Comparison of ENCODE assay signal across 8 mouse cellular contexts in genomic region chr19:36554785-36555595, GRCm38 (mm10). TPM values are rescaled to one million over a fixed set of nuclear protein-coding genes. Genes with fewer than 3 reads are reported as not detected.
DNase-seq lines count a peak whose midpoint lies in the region; ATAC-seq and TF ChIP-seq lines count a peak whose summit lies in the region.

No protein-coding gene starts in this region.

- H3K4me1 ChIP-seq in bone marrow macrophage, adult 2 months (ENCODE audit: control insufficient read depth, insufficient read depth, low read length): peaks cover 7% of the 10 kb centered on the region
- peaks cover 3% of the 10 kb centered on the region; the same call in 1 of the 2 replicates for H3K4me1 ChIP-seq in forebrain, embryonic 12.5 days
- H3K4me1 ChIP-seq in hindbrain, embryonic 11.5 days (replicated peaks; ENCODE audit: control insufficient read depth, insufficient read depth, low read length): no peaks in the 10 kb centered on the region; the same call in 1 of the 2 replicates
- peaks cover 15% of the 10 kb centered on the region for H3K4me1 ChIP-seq in neural tube, embryonic 13.5 days (replicated peaks)

- peaks cover 11% of the 10 kb centered on the region for H3K27me3 ChIP-seq in forebrain, embryonic 12.5 days
- H3K27me3 ChIP-seq in hindbrain, embryonic 11.5 days (ENCODE audit: control insufficient read depth, insufficient read depth, low read length): peaks cover 3% of the 10 kb centered on the region; the same call in 1 of the 2 replicates
- H3K27me3 ChIP-seq in neural tube, embryonic 13.5 days: peaks cover 10% of the 10 kb centered on the region

- peak; percentile 59 to 60 for DNase-seq in right cerebral cortex, postnatal 10 days (ENCODE audit: low spot score in 2 of 2)
- DNase-seq in right cerebral cortex, adult 18-20 months: no peak
- DNase-seq in hindbrain, embryonic 11.5 days (ENCODE audit: low spot score): no peak
- DNase-seq in liver: peak; percentile 7

- whole genome bisulfite sequencing in forebrain, embryonic 12.5 days: under 1% methylated on average over 52 of the region's 53 CpGs
- 0% methylated on average over 25 of the region's 53 CpGs for WGBS in hindbrain, embryonic 11.5 days
- under 1% methylated on average over 40 of the region's 53 CpGs for WGBS in neural tube, embryonic 13.5 days

- peak; percentile 76 for ATAC-seq in forebrain, embryonic 12.5 days (ENCODE audit: low FRiP score)
- peak; percentile 84 for ATAC-seq in hindbrain, embryonic 11.5 days (ENCODE audit: low FRiP score)
- peak; percentile 68 for ATAC-seq in neural tube, embryonic 13.5 days (ENCODE audit: low read depth)
- ATAC-seq in megakaryocyte progenitor cell, adult 5-6 weeks (replicated peaks; ENCODE audit: poor library complexity): no peak; the same call in 1 of the 2 replicates

- peak overlapping the region; percentile 75 for H3K4me2 ChIP-seq in forebrain, embryonic 12.5 days
- H3K4me2 ChIP-seq in hindbrain, embryonic 11.5 days (replicated peaks; ENCODE audit: low read depth, low read length): peak overlapping the region; percentile 78
- peak overlapping the region; percentile 74 for H3K4me2 ChIP-seq in neural tube, embryonic 13.5 days

- TF ChIP-seq POLR2A in bone marrow macrophage, adult 2 months (IDR thresholded peaks at IDR 0.05; ENCODE audit: borderline replicate concordance, low read depth, low read length): no peak

- H3K36me3 ChIP-seq in forebrain, embryonic 12.5 days (replicated peaks): no peaks in the 10 kb centered on the region
- H3K36me3 ChIP-seq in hindbrain, embryonic 11.5 days (ENCODE audit: control insufficient read depth, insufficient read depth, low read length): no peaks in the 10 kb centered on the region
- H3K36me3 ChIP-seq in neural tube, embryonic 13.5 days: no peaks in the 10 kb centered on the region

- no peak for TF ChIP-seq CTCF in bone marrow macrophage, adult 2 months (IDR thresholded peaks at IDR 0.05; ENCODE audit: low read depth, low read length)

- H3K9me3 ChIP-seq in forebrain, embryonic 12.5 days: no peaks in the 10 kb centered on the region
- no peaks in the 10 kb centered on the region for H3K9me3 ChIP-seq in hindbrain, embryonic 11.5 days (ENCODE audit: control insufficient read depth, low read length)
- no peaks in the 10 kb centered on the region for H3K9me3 ChIP-seq in neural tube, embryonic 13.5 days

- no peak overlapping the region for H3K27ac ChIP-seq in bone marrow macrophage, adult 2 months (ENCODE audit: insufficient read depth, low read depth, low read length)
- H3K27ac ChIP-seq in forebrain, embryonic 12.5 days: peak overlapping the region; percentile 88
- H3K27ac ChIP-seq in hindbrain, embryonic 11.5 days (ENCODE audit: low read depth, low read length): peak overlapping the region; percentile 83
- H3K27ac ChIP-seq in neural tube, embryonic 13.5 days (replicated peaks): peak overlapping the region; percentile 92

- H3K4me3 ChIP-seq in bone marrow macrophage, adult 2 months (ENCODE audit: insufficient read depth, low read length): peak overlapping the region; percentile 95
- peak overlapping the region; percentile 68 for H3K4me3 ChIP-seq in forebrain, embryonic 12.5 days (replicated peaks)
- peak overlapping the region; percentile 59 for H3K4me3 ChIP-seq in hindbrain, embryonic 11.5 days (ENCODE audit: low read depth, low read length)
- peak overlapping the region; percentile 70 for H3K4me3 ChIP-seq in neural tube, embryonic 13.5 days

- H3K9ac ChIP-seq in forebrain, embryonic 12.5 days: peak overlapping the region; percentile 80
- peak overlapping the region; percentile 85 for H3K9ac ChIP-seq in hindbrain, embryonic 11.5 days (ENCODE audit: low read depth, low read length)
- H3K9ac ChIP-seq in neural tube, embryonic 13.5 days: peak overlapping the region; percentile 91

RNA-seq across cellular contexts. Expression of gene Hectd2, which starts 0.6 kb away (rescaled TPM):
- polyA plus RNA-seq in bone marrow macrophage, adult 2 months (2012; ENCODE audit: insufficient read depth, insufficient read length, missing spikeins): 2.3 and 4.2 TPM in 2 replicates
- 11.5 TPM in 2 replicates for polyA plus RNA-seq in forebrain, embryonic 12.5 days (2016; fragmentation: Nextera tagmentation; extraction: Ambion mirVana)
- polyA plus RNA-seq in hindbrain, embryonic 11.5 days (2014; fragmentation: Nextera tagmentation; extraction: Ambion mirVana): 9.3 and 10.9 TPM in 2 replicates
- 7.7 and 8.1 TPM in 2 replicates for polyA plus RNA-seq in neural tube, embryonic 13.5 days (2015; fragmentation: Nextera tagmentation; extraction: Ambion mirVana)
- 3.4 and 4.2 TPM in 2 replicates for total RNA-seq in megakaryocyte progenitor cell, adult 5-6 weeks (2015)
- total RNA-seq in megakaryocyte progenitor cell, adult 5-6 weeks (2017): 1.3 and 1.8 TPM in 2 replicates

Comparison
In these comparisons a context has a peak if more than half of its experiments do, and no peak if none do; other contexts are left out.
1. DNase-seq: peak in right cerebral cortex, postnatal 10 days (2 of 2) and liver (single experiment); none in right cerebral cortex, adult 18-20 months (single experiment) and hindbrain, embryonic 11.5 days (single experiment).
2. Peak in every context shown above with its lines, with median percentiles within 50 percentile points of each other: H3K4me3 ChIP-seq, H3K4me2 ChIP-seq and H3K9ac ChIP-seq.